Mouse (Mus musculus) yolk sac, embryonic 10.5 days (tissue): ENCODE measurements around the gene Rasa2.

Experiments used
- DNase-seq: peaks from one replicate; pipeline ENCODE4 v3.0.0-alpha.2; 2017; ENCODE audit warnings: low spot score

The Rasa2 gene

GRCm38 (mm10) chr9:96638508-96638907, 7.1 kb upstream of the Rasa2 start:
- no peak for DNase-seq

- no peak for DNase-seq
Measured at GRCm38 (mm10) chr9:96637157-96637548, 5.7 kb upstream of the Rasa2 start.

- DNase-seq, result no peak
Measured at GRCm38 (mm10) chr9:96636423-96637156, 5.2 kb upstream of the Rasa2 start.

GRCm38 (mm10) chr9:96635899-96636298, 4.5 kb upstream of the Rasa2 start:
- DNase-seq, result no peak

GRCm38 (mm10) chr9:96635176-96635575, 3.8 kb upstream of the Rasa2 start:
- DNase-seq, result peak; percentile 54

GRCm38 (mm10) chr9:96633771-96634170, 2.4 kb upstream of the Rasa2 start:
- no peak for DNase-seq

GRCm38 (mm10) chr9:96632756-96633155, 1.3 kb upstream of the Rasa2 start:
- DNase-seq, result no peak

GRCm38 (mm10) chr9:96632073-96632690, 765 bp upstream of the Rasa2 start:
- DNase-seq, result no peak

- peak; percentile 84 for DNase-seq
Measured at GRCm38 (mm10) chr9:96630571-96631388, 637 bp downstream of the Rasa2 start.

- DNase-seq, result no peak
Measured at GRCm38 (mm10) chr9:96629151-96629550, 2.3 kb downstream of the Rasa2 start.

GRCm38 (mm10) chr9:96627557-96628085, 3.8 kb downstream of the Rasa2 start:
- DNase-seq, result peak; percentile 50

GRCm38 (mm10) chr9:96627042-96627441, 4.4 kb downstream of the Rasa2 start:
- DNase-seq, result no peak

GRCm38 (mm10) chr9:96618448-96619176, 12.8 kb downstream of the Rasa2 start:
- DNase-seq, result no peak

GRCm38 (mm10) chr9:96612297-96612696, 19.1 kb downstream of the Rasa2 start:
- no peak for DNase-seq

GRCm38 (mm10) chr9:96611693-96612293, 19.6 kb downstream of the Rasa2 start:
- no peak for DNase-seq

- DNase-seq, result no peak
Measured at GRCm38 (mm10) chr9:96610813-96611212, 20.6 kb downstream of the Rasa2 start.

GRCm38 (mm10) chr9:96603416-96603815, 28.0 kb downstream of the Rasa2 start:
- DNase-seq, result no peak

- no peak for DNase-seq
Measured at GRCm38 (mm10) chr9:96597899-96598298, 33.5 kb downstream of the Rasa2 start.

- no peak for DNase-seq
Measured at GRCm38 (mm10) chr9:96592670-96593600, 38.5 kb downstream of the Rasa2 start.

GRCm38 (mm10) chr9:96589346-96589745, 42.1 kb downstream of the Rasa2 start:
- DNase-seq, result no peak
